Mouse (Mus musculus) left cerebral cortex, adult 2 months (tissue): Measurements from ENCODE around the gene Spag6. TPM values are rescaled to one million over a fixed set of nuclear protein-coding genes. Genes with fewer than 3 reads are reported as not detected.

Experiments used
- DNase-seq, 2 experiments: peaks; one replicate each; pipeline ENCODE4 v3.0.0; 2021 to 2022; ENCODE audit warnings: low spot score in 2 of 2, mixed read lengths in 1 of 2; ENCODE audit errors: extremely low spot score in 1 of 2
- H3K27ac ChIP-seq: fragments of 200-600 bp; 2 replicates; pipeline ENCODE4 v1.8.1; 2022
- H3K4me3 ChIP-seq: fragments of 200-600 bp; 2 replicates; pipeline ENCODE4 v1.8.1; 2022
- CTCF ChIP-seq: fragments of 200-600 bp; IDR thresholded peaks from 2 replicates; pipeline ENCODE4 v1.8.1; 2022; ENCODE audit warnings: antibody characterized with exemption, mild to moderate bottlenecking, moderate library complexity
- intact Hi-C: fragments of 180-260 bp; cut with DNase I; formaldehyde crosslinking; loops from one replicate; pipeline ENCODE4 v1.15.1; 2025
- total RNA-seq, 2 experiments: library from RNA; stranded (reverse); gene quantifications; 2 replicates each; pipeline ENCODE4 v1.2.3; 2021

The Spag6 gene
- total RNA-seq, 2 experiments from 2014 or later, result 8.9 TPM

GRCm38 (mm10) chr2:18698663-18699385 is 5.0 kb downstream of the Spag6 start:
- TF ChIP-seq CTCF, result no peak
- DNase-seq, result no peak
- intact Hi-C loops, result loop anchor here (10.0 kb wide), 1 partner anchor 746 kb away; the partner anchor contains the start of gene Ptf1a
- H3K27ac ChIP-seq, result no peak overlapping the region
- H3K4me3 ChIP-seq, result peak overlapping the region; percentile 20; the same call in 1 of the 2 replicates

- Histone ChIP-seq H3K4me3 (no peak overlapping the region), H3K27ac (no peak overlapping the region)
- TF ChIP-seq CTCF, result no peak
- intact Hi-C loops, result loop anchor here (10.0 kb wide), 1 partner anchor 745 kb away; the partner anchor contains the start of gene Ptf1a
- no peak for DNase-seq
These were observed 5.7 kb downstream of the Spag6 start for GRCm38 (mm10) chr2:18699401-18699990.

GRCm38 (mm10) chr2:18710356-18710755 is 16.5 kb downstream of the Spag6 start:
- no peak for TF ChIP-seq CTCF
- no peak for DNase-seq
- H3K4me3 ChIP-seq, result no peak overlapping the region
- intact Hi-C loops, result no loop called here
- H3K27ac ChIP-seq, result no peak overlapping the region

- Histone ChIP-seq H3K27ac (no peak overlapping the region), H3K4me3 (no peak overlapping the region)
- no peak for TF ChIP-seq CTCF
- no peak for DNase-seq
- intact Hi-C loops, result no loop called here
These were observed 19.2 kb downstream of the Spag6 start for GRCm38 (mm10) chr2:18713071-18713470.

- Histone ChIP-seq H3K4me3 (no peak overlapping the region), H3K27ac (no peak overlapping the region)
- TF ChIP-seq CTCF, result no peak
- no peak for DNase-seq
- intact Hi-C loops, result no loop called here
These were observed 20.5 kb downstream of the Spag6 start for GRCm38 (mm10) chr2:18714337-18714736.

- intact Hi-C loops, result no loop called here
- DNase-seq, result no peak
- no peak for TF ChIP-seq CTCF
- Histone ChIP-seq H3K4me3 (no peak overlapping the region), H3K27ac (no peak overlapping the region)
These were observed 24.7 kb downstream of the Spag6 start for GRCm38 (mm10) chr2:18718521-18718920.

- H3K4me3 ChIP-seq, result no peak overlapping the region
- intact Hi-C loops, result no loop called here
- H3K27ac ChIP-seq, result no peak overlapping the region
- no peak for TF ChIP-seq CTCF
- no peak for DNase-seq
These were observed 28.5 kb downstream of the Spag6 start for GRCm38 (mm10) chr2:18722208-18722830.

- Histone ChIP-seq H3K27ac (no peak overlapping the region), H3K4me3 (no peak overlapping the region)
- no peak for TF ChIP-seq CTCF
- intact Hi-C loops, result no loop called here
- DNase-seq, result no peak
These were observed 30.6 kb downstream of the Spag6 start for GRCm38 (mm10) chr2:18724462-18724861.

- intact Hi-C loops, result no loop called here
- no peak overlapping the region for H3K27ac ChIP-seq
- no peak overlapping the region for H3K4me3 ChIP-seq
- no peak for DNase-seq
- TF ChIP-seq CTCF, result no peak
These were observed 32.0 kb downstream of the Spag6 start for GRCm38 (mm10) chr2:18725880-18726279.

GRCm38 (mm10) chr2:18731718-18732117 is 37.9 kb downstream of the Spag6 start:
- intact Hi-C loops, result no loop called here
- TF ChIP-seq CTCF, result no peak
- Histone ChIP-seq H3K4me3 (no peak overlapping the region), H3K27ac (no peak overlapping the region)
- no peak for DNase-seq

- DNase-seq, result no peak
- intact Hi-C loops, result no loop called here
- H3K4me3 ChIP-seq, result no peak overlapping the region
- TF ChIP-seq CTCF, result peak; percentile 21; the same call in 1 of the 2 replicates
- H3K27ac ChIP-seq, result no peak overlapping the region
These were observed 40.7 kb downstream of the Spag6 start for GRCm38 (mm10) chr2:18734394-18735127.

GRCm38 (mm10) chr2:18737040-18737439 is 43.2 kb downstream of the Spag6 start:
- no peak for DNase-seq
- H3K4me3 ChIP-seq, result no peak overlapping the region
- no peak for TF ChIP-seq CTCF
- no peak overlapping the region for H3K27ac ChIP-seq
- intact Hi-C loops, result no loop called here
